Mouse (Mus musculus) heart, embryonic 10.5 days (tissue): ENCODE measurements around the gene Arid3b. TPM values are rescaled to one million over a fixed set of nuclear protein-coding genes. Genes with fewer than 3 reads are reported as not detected.

Experiments used
- DNase-seq: peaks from one replicate; pipeline ENCODE4 v3.0.0-alpha.2; 2017; ENCODE audit warnings: low spot score
- H3K27ac ChIP-seq: fragments of 300-500 bp; sonication (generic); 2 replicates; pipeline ENCODE4 v1.5.1; 2016; ENCODE audit warnings: mild to moderate bottlenecking
- H3K27me3 ChIP-seq: fragments of 300-500 bp; sonication (generic); 2 replicates; pipeline ENCODE4 v1.6.1; 2016; ENCODE audit warnings: mild to moderate bottlenecking; ENCODE audit not compliant: poor library complexity, insufficient read depth, severe bottlenecking
- H3K36me3 ChIP-seq: fragments of 300-500 bp; sonication (generic); 2 replicates; pipeline ENCODE4 v1.6.1; 2016; ENCODE audit warnings: mild to moderate bottlenecking, moderate library complexity
- H3K4me1 ChIP-seq: fragments of 300-500 bp; sonication (generic); 2 replicates; pipeline ENCODE4 v1.6.1; 2016; ENCODE audit warnings: mild to moderate bottlenecking
- H3K4me3 ChIP-seq: fragments of 300-500 bp; sonication (generic); 2 replicates; pipeline ENCODE4 v1.5.1; 2016; ENCODE audit warnings: mild to moderate bottlenecking, moderate library complexity
- H3K9me3 ChIP-seq: fragments of 300-500 bp; sonication (generic); 2 replicates; pipeline ENCODE4 v1.6.1; 2016; ENCODE audit warnings: mild to moderate bottlenecking, moderate library complexity
- WGBS: fragments of 180-500 bp; shearing (Covaris S2); methylation state at CpG from one replicate; pipeline ENCODE4 v1.1.7; 2016; 5-methylcytosine and 5-hydroxymethylcytosine counted together
- polyA plus RNA-seq: library from polyadenylated mRNA; unstranded; fragments of >200 nt; fragmentation: Nextera tagmentation; extraction: Ambion mirVana; gene quantifications from 2 replicates; pipeline ENCODE4 v1.2.1, GENCODE M21; 2016

Arid3b gene
- polyA plus RNA-seq, 1 experiment from 2014 or later, result 60.2 TPM

GRCm38 (mm10) chr9:57800325-57800975, 36.1 kb downstream of the Arid3b start:
- peaks cover 73% of the 10 kb centered on the region for H3K4me1 ChIP-seq
- H3K9me3 ChIP-seq, result no peaks in the 10 kb centered on the region
- no peaks in the 10 kb centered on the region for H3K27me3 ChIP-seq
- peak; percentile 87 for DNase-seq
- peak overlapping the region; percentile 27; the same call in 1 of the 2 replicates for H3K4me3 ChIP-seq
- WGBS, result 30% methylated on average over 9 of the region's 9 CpGs
- peaks cover 51% of the 10 kb centered on the region for H3K36me3 ChIP-seq
- peak overlapping the region; percentile 49 for H3K27ac ChIP-seq

DNA sequence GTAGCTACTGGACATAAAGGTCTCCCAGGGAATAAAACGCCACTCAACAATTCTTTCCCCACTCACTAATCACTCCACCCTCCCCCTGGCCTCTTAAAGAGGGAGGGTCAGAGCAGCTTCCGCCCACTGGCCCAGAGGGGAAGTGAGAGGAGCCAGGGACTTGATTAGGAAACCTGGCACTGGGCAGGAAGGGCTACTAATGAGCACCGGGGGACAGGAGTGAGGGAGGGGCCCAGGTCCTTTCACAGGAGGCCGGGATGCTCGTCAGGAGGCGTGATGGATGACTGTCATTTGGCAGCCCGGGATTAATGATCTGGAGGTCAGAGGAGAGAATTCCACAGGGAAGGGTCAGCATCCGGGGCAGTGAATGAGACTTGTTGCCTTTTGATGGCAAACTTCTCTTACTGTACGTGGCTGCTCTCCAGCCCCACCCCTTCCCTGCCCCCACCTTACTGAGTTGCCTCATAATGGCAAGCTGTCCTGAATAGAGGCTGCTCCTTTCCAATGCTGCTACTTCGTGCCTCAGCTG, 37.8 kb downstream of the Arid3b start:
- H3K9me3 ChIP-seq, result no peaks in the 10 kb centered on the region
- peak overlapping the region; percentile 77 for H3K27ac ChIP-seq
- H3K36me3 ChIP-seq, result peaks cover 63% of the 10 kb centered on the region
- H3K4me3 ChIP-seq, result 0 out of 2 replicates have a peak overlapping the region, but pooled peaks have one; percentile 13
- peak; percentile 81 for DNase-seq
- 9% methylated on average over 10 of the region's 10 CpGs for WGBS
- H3K27me3 ChIP-seq, result no peaks in the 10 kb centered on the region
- H3K4me1 ChIP-seq, result peaks cover 58% of the 10 kb centered on the region

GRCm38 (mm10) chr9:57797456-57797855, 39.1 kb downstream of the Arid3b start:
- Histone ChIP-seq H3K9me3 (no peaks in the 10 kb centered on the region), H3K27ac (no peak overlapping the region), H3K27me3 (no peaks in the 10 kb centered on the region), H3K4me3 (no peak overlapping the region), H3K4me1 (peaks cover 45% of the 10 kb centered on the region), H3K36me3 (peaks cover 74% of the 10 kb centered on the region)
- no peak for DNase-seq
- 89% methylated on average over 8 of the region's 8 CpGs for WGBS

- H3K36me3 ChIP-seq, result peaks cover 80% of the 10 kb centered on the region
- 85% methylated on average over 3 of the region's 3 CpGs for WGBS
Observed at GRCm38 (mm10) chr9:57789733-57790132, 46.9 kb downstream of the Arid3b start.

DNA sequence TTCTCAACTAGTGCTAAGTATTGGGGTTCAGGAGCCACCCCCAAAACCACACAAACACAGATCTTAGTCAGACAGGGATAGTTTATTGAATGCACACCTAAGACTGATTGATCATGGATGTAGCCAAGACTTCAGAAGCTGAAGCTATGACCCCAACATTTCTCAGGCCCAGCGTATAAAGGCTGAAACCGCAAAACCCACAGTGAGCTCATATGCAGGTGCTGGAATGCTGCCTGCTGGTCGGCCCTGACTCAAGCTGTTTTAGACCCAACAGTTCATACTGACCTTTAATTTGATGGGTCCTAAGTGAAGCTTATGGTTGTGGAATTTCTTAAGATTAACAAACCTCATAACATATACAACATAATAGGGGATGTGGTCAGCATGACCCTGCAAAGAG, 53.9 kb downstream of the Arid3b start:
- no peak for DNase-seq
- WGBS, result 89% methylated on average over 3 of the region's 3 CpGs
- Histone ChIP-seq H3K9me3 (no peaks in the 10 kb centered on the region), H3K36me3 (peaks cover 23% of the 10 kb centered on the region), H3K27ac (no peak overlapping the region), H3K4me3 (no peak overlapping the region), H3K4me1 (no peaks in the 10 kb centered on the region), H3K27me3 (no peaks in the 10 kb centered on the region)

More at GRCm38 (mm10) chr9:57789733-57790132, 46.9 kb downstream of the Arid3b start:
- H3K27me3 ChIP-seq, result no peaks in the 10 kb centered on the region
- H3K4me3 ChIP-seq, result no peak overlapping the region
- no peaks in the 10 kb centered on the region for H3K4me1 ChIP-seq
- no peak for DNase-seq
- H3K9me3 ChIP-seq, result no peaks in the 10 kb centered on the region
- H3K27ac ChIP-seq, result no peak overlapping the region

- Histone ChIP-seq H3K9me3 (no peaks in the 10 kb centered on the region), H3K36me3 (peaks cover 5% of the 10 kb centered on the region; the same call in 1 of the 2 replicates), H3K4me1 (peaks cover 42% of the 10 kb centered on the region), H3K27me3 (no peaks in the 10 kb centered on the region), H3K27ac (peak overlapping the region; percentile 36; the same call in 1 of the 2 replicates), H3K4me3 (no peak overlapping the region)
- 58% methylated on average over 4 of the region's 4 CpGs for WGBS
- DNase-seq, result no peak
Observed at GRCm38 (mm10) chr9:57775736-57776135, 60.9 kb downstream of the Arid3b start.

DNA sequence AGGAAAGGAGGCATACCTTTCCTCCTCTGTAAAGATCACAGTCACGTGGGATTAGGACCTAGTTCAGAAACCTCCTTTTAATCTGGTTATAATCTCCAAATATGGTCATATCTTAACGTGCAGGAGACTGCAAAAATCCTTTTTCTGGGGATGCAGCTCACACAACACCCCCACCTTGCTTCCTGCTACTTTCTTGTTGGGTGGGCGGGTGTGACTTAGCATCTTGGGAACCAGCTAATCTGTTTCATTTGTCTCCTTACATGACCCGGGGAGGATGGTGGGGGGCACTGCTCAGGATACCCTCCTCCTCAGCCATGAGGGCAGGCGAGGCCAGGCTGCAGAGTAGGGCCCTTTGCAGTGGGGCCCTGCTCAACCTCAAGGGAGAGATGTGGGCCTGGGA, 61.6 kb downstream of the Arid3b start:
- Histone ChIP-seq H3K4me1 (peaks cover 48% of the 10 kb centered on the region), H3K36me3 (peaks cover 5% of the 10 kb centered on the region; the same call in 1 of the 2 replicates), H3K27ac (peak overlapping the region; percentile 36; the same call in 1 of the 2 replicates), H3K27me3 (no peaks in the 10 kb centered on the region), H3K4me3 (no peak overlapping the region), H3K9me3 (no peaks in the 10 kb centered on the region)
- DNase-seq, result no peak
- WGBS, result 67% methylated on average over 5 of the region's 5 CpGs

GRCm38 (mm10) chr9:57774168-57774567, 62.4 kb downstream of the Arid3b start:
- H3K36me3 ChIP-seq, result peaks cover 5% of the 10 kb centered on the region; the same call in 1 of the 2 replicates
- peak overlapping the region; percentile 76; the same call in 1 of the 2 replicates for H3K27ac ChIP-seq
- peaks cover 56% of the 10 kb centered on the region for H3K4me1 ChIP-seq
- no peak for DNase-seq
- no peaks in the 10 kb centered on the region for H3K27me3 ChIP-seq
- H3K9me3 ChIP-seq, result no peaks in the 10 kb centered on the region
- no peak overlapping the region for H3K4me3 ChIP-seq
- 17% methylated on average over 1 of the region's 1 CpGs for WGBS

DNA sequence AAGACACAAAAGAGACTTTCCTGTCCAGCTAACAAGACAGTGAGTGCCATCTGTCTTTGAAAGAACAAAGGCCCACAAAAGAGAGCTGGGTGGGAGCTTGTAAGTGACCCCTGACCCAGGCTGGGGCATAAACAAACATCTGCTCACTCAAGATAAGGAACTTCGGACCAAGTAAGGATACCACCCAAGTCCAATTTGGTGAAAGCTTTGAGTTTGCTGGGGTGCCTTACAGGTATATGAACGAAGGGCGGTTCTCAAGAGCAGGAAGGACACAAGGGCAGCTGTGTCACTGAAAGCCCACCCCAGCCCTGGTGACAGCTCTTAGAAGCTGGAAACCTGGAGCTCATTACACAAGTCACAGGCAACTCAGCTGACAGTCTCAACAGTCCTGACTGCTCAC, 62.8 kb downstream of the Arid3b start:
- Histone ChIP-seq H3K36me3 (peaks cover 5% of the 10 kb centered on the region; the same call in 1 of the 2 replicates), H3K4me3 (no peak overlapping the region), H3K27me3 (no peaks in the 10 kb centered on the region), H3K27ac (peak overlapping the region; percentile 76), H3K4me1 (peaks cover 59% of the 10 kb centered on the region), H3K9me3 (no peaks in the 10 kb centered on the region)
- 41% methylated on average over 3 of the region's 3 CpGs for WGBS
- peak; percentile 83 for DNase-seq

DNA sequence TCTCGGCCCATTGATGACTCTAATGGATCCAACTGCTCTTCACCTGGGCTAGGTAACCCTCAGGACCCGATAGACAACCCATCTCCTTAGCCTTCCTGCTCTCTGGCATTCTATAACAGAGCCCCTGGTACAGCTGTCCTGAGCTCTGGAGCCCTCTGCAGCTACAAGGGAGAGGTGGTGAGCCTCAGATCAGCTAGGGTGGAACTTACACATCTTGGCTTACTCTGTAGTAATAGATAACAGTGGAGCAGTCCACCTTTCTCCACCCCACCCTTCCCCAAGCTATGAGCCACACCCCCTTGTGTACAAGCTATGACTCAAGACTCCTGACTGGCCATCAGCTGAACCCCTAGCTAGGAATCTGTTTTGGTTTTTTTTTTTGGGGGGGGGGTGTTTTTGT, 65.8 kb downstream of the Arid3b start:
- WGBS, result 75% methylated on average over 2 of the region's 2 CpGs
- peak overlapping the region; percentile 77; the same call in 1 of the 2 replicates for H3K27ac ChIP-seq
- H3K4me1 ChIP-seq, result peaks cover 73% of the 10 kb centered on the region
- no peaks in the 10 kb centered on the region for H3K27me3 ChIP-seq
- H3K4me3 ChIP-seq, result peak overlapping the region; percentile 3; the same call in 1 of the 2 replicates
- H3K9me3 ChIP-seq, result no peaks in the 10 kb centered on the region
- peak; percentile 90 for DNase-seq
- H3K36me3 ChIP-seq, result no peaks in the 10 kb centered on the region

DNA sequence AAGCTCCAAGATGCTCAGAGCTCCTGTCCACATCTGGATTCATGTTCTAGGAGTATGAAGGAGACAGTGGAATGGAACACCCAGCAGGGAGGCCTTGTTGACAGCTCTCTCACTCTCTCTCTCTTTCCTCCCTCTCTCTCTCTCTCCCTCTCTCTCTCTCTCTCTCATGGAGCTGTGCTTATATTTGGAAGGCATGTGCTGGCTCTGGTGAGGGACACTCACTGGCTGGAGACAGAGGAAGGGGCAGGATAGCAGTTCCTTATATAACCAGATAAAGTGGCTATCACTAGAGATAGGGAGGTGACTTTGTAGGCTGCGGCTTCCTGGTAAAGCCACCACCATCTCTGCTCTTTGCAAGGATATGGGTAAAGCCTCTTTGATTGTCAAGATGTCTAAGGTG, 66.4 kb downstream of the Arid3b start:
- 41% methylated on average over 1 of the region's 1 CpGs for WGBS
- H3K4me1 ChIP-seq, result peaks cover 70% of the 10 kb centered on the region
- no peaks in the 10 kb centered on the region for H3K9me3 ChIP-seq
- H3K4me3 ChIP-seq, result no peak overlapping the region
- no peaks in the 10 kb centered on the region for H3K27me3 ChIP-seq
- H3K27ac ChIP-seq, result peak overlapping the region; percentile 59; the same call in 1 of the 2 replicates
- H3K36me3 ChIP-seq, result no peaks in the 10 kb centered on the region
- no peak for DNase-seq

GRCm38 (mm10) chr9:57769539-57770069, 67.0 kb downstream of the Arid3b start:
- Histone ChIP-seq H3K4me1 (peaks cover 69% of the 10 kb centered on the region), H3K9me3 (no peaks in the 10 kb centered on the region), H3K27me3 (no peaks in the 10 kb centered on the region), H3K27ac (peak overlapping the region; percentile 59; the same call in 1 of the 2 replicates), H3K36me3 (no peaks in the 10 kb centered on the region), H3K4me3 (no peak overlapping the region)
- 54% methylated on average over 2 of the region's 2 CpGs for WGBS
- peak; percentile 88 for DNase-seq

GRCm38 (mm10) chr9:57767231-57767630, 69.4 kb downstream of the Arid3b start:
- peak overlapping the region; percentile 100 for H3K27ac ChIP-seq
- 83% methylated on average over 4 of the region's 4 CpGs for WGBS
- H3K27me3 ChIP-seq, result no peaks in the 10 kb centered on the region
- H3K4me1 ChIP-seq, result peaks cover 75% of the 10 kb centered on the region
- no peaks in the 10 kb centered on the region for H3K36me3 ChIP-seq
- DNase-seq, result no peak
- no peaks in the 10 kb centered on the region for H3K9me3 ChIP-seq
- peak overlapping the region; percentile 31; the same call in 1 of the 2 replicates for H3K4me3 ChIP-seq
